Mouse (Mus musculus) liver, embryonic 14.5 days (tissue): ENCODE results near the gene Pex11b.
A peak's percentile ranks its signal among the peaks of the same experiment; 100 is the strongest.

Experiments used
- CTCF ChIP-seq: IDR thresholded peaks from 2 replicates; pipeline ENCODE4 v1.5.1; 2016; ENCODE audit warnings: antibody characterized with exemption, low read depth, control low read depth
- EP300 ChIP-seq: IDR thresholded peaks from 2 replicates; pipeline ENCODE4 v1.6.1; 2016; ENCODE audit warnings: antibody characterized with exemption, low read depth

- TF ChIP-seq CTCF (peak; percentile 68), EP300 (no peak)
These were observed 32.1 kb downstream of the Pex11b start for GRCm38 (mm10) chr3:96667316-96667715.
